Mouse (Mus musculus): ENCODE results near the gene Slc15a1. TPM values are rescaled to one million over a fixed set of nuclear protein-coding genes. Genes with fewer than 3 reads are reported as not detected.
"Not testable (repeated sequence)": the region's sequence is repeated elsewhere in the genome, so short reads cannot be mapped to it uniquely, and the experiment has no call there.

Slc15a1 gene
- polyA plus RNA-seq, 1 experiment from 2014 or later = not detected

- Histone ChIP-seq H3K9ac (no peak overlapping the region), H3K36me3 (replicated peaks) (no peaks in the 10 kb centered on the region), H3K4me3 (replicated peaks) (no peak overlapping the region), H3K27me3 (no peaks in the 10 kb centered on the region), H3K4me1 (replicated peaks) (peaks cover 17% of the 10 kb centered on the region), H3K9me3 (replicated peaks) (no peaks in the 10 kb centered on the region), H3K27ac (replicated peaks) (no peak overlapping the region), H3K4me2 (no peak overlapping the region)
- ATAC-seq (ENCODE audit: insufficient read depth) = no peak
- WGBS (ENCODE audit: insufficient replicate concordance) = 71% methylated on average over 4 of the region's 4 CpGs
Observed at GRCm38 (mm10) chr14:121428148-121428547, 76.9 kb downstream of the Slc15a1 start.

- Histone ChIP-seq H3K9me3 (replicated peaks) (no peaks in the 10 kb centered on the region), H3K4me1 (replicated peaks) (peaks cover 31% of the 10 kb centered on the region), H3K9ac (no peak overlapping the region), H3K27ac (replicated peaks) (no peak overlapping the region), H3K4me3 (replicated peaks) (no peak overlapping the region), H3K4me2 (no peak overlapping the region), H3K36me3 (replicated peaks) (no peaks in the 10 kb centered on the region), H3K27me3 (no peaks in the 10 kb centered on the region)
- no peak for ATAC-seq (ENCODE audit: insufficient read depth)
Observed at GRCm38 (mm10) chr14:121426743-121427142, 78.3 kb downstream of the Slc15a1 start.

- 63% methylated on average over 7 of the region's 7 CpGs for WGBS (ENCODE audit: insufficient replicate concordance)
- Histone ChIP-seq H3K27me3 (no peaks in the 10 kb centered on the region), H3K4me1 (replicated peaks) (peaks cover 34% of the 10 kb centered on the region), H3K9ac (no peak overlapping the region), H3K27ac (replicated peaks) (no peak overlapping the region), H3K36me3 (replicated peaks) (no peaks in the 10 kb centered on the region), H3K9me3 (replicated peaks) (no peaks in the 10 kb centered on the region), H3K4me3 (replicated peaks) (no peak overlapping the region), H3K4me2 (no peak overlapping the region)
- ATAC-seq (ENCODE audit: insufficient read depth) = no peak
Observed at GRCm38 (mm10) chr14:121425004-121425793, 79.9 kb downstream of the Slc15a1 start.

- Histone ChIP-seq H3K27me3 (no peaks in the 10 kb centered on the region), H3K9me3 (replicated peaks) (no peaks in the 10 kb centered on the region), H3K9ac (no peak overlapping the region), H3K4me2 (peak overlapping the region; percentile 56), H3K4me3 (replicated peaks) (no peak overlapping the region), H3K36me3 (replicated peaks) (no peaks in the 10 kb centered on the region), H3K4me1 (replicated peaks) (peaks cover 34% of the 10 kb centered on the region), H3K27ac (replicated peaks) (peak overlapping the region; percentile 86)
- ATAC-seq (ENCODE audit: insufficient read depth) = peak; percentile 26; the same call in 1 of the 2 replicates
- 9% methylated on average over 7 of the region's 7 CpGs for WGBS (ENCODE audit: insufficient replicate concordance)
Observed at GRCm38 (mm10) chr14:121423341-121423751, 81.7 kb downstream of the Slc15a1 start.

- H3K9ac ChIP-seq = 0 out of 2 replicates have a peak overlapping the region, but pooled peaks have one; percentile 6
- H3K4me3 ChIP-seq (replicated peaks) = 0 out of 2 replicates have a peak overlapping the region, but pooled peaks have one; percentile 18
- H3K27me3 ChIP-seq = no peaks in the 10 kb centered on the region
- peak overlapping the region; percentile 56 for H3K4me2 ChIP-seq
- H3K9me3 ChIP-seq (replicated peaks) = no peaks in the 10 kb centered on the region
- ATAC-seq (ENCODE audit: insufficient read depth) = peak; percentile 95
- H3K4me1 ChIP-seq (replicated peaks) = peaks cover 34% of the 10 kb centered on the region
- WGBS (ENCODE audit: insufficient replicate concordance) = 3% methylated on average over 4 of the region's 4 CpGs
- no peaks in the 10 kb centered on the region for H3K36me3 ChIP-seq (replicated peaks)
- H3K27ac ChIP-seq (replicated peaks) = peak overlapping the region; percentile 86
Observed at GRCm38 (mm10) chr14:121422664-121423340, 82.2 kb downstream of the Slc15a1 start.

- Histone ChIP-seq H3K9me3 (replicated peaks) (no peaks in the 10 kb centered on the region), H3K9ac (no peak overlapping the region), H3K4me1 (replicated peaks) (peaks cover 34% of the 10 kb centered on the region), H3K4me2 (peak overlapping the region; percentile 56), H3K4me3 (replicated peaks) (no peak overlapping the region), H3K27ac (replicated peaks) (peak overlapping the region; percentile 86), H3K27me3 (no peaks in the 10 kb centered on the region), H3K36me3 (replicated peaks) (no peaks in the 10 kb centered on the region)
- 50% methylated on average over 4 of the region's 4 CpGs for WGBS (ENCODE audit: insufficient replicate concordance)
- ATAC-seq (ENCODE audit: insufficient read depth) = no peak
Observed at GRCm38 (mm10) chr14:121422000-121422399, 83.1 kb downstream of the Slc15a1 start.

- no peak for ATAC-seq (ENCODE audit: insufficient read depth)
- no peak overlapping the region for H3K4me3 ChIP-seq (replicated peaks)
- H3K9me3 ChIP-seq (replicated peaks) = no peaks in the 10 kb centered on the region
- WGBS (ENCODE audit: insufficient replicate concordance) = 74% methylated on average over 5 of the region's 5 CpGs
- H3K27me3 ChIP-seq = no peaks in the 10 kb centered on the region
- no peak overlapping the region for H3K27ac ChIP-seq (replicated peaks)
- no peak overlapping the region for H3K4me2 ChIP-seq
- H3K4me1 ChIP-seq (replicated peaks) = peaks cover 11% of the 10 kb centered on the region
- H3K9ac ChIP-seq = no peak overlapping the region
- no peaks in the 10 kb centered on the region for H3K36me3 ChIP-seq (replicated peaks)
Observed at GRCm38 (mm10) chr14:121417594-121417993, 87.5 kb downstream of the Slc15a1 start.

- WGBS (ENCODE audit: insufficient replicate concordance) = 61% methylated on average over 12 of the region's 12 CpGs
Observed at GRCm38 (mm10) chr14:121416626-121417319, 88.3 kb downstream of the Slc15a1 start.

GRCm38 (mm10) chr14:121414635-121415241 lies 90.3 kb downstream of the Slc15a1 start:
- Histone ChIP-seq H3K9ac (no peak overlapping the region), H3K27ac (replicated peaks) (no peak overlapping the region), H3K4me1 (replicated peaks) (no peaks in the 10 kb centered on the region), H3K27me3 (no peaks in the 10 kb centered on the region), H3K4me3 (replicated peaks) (no peak overlapping the region), H3K36me3 (replicated peaks) (no peaks in the 10 kb centered on the region), H3K4me2 (no peak overlapping the region), H3K9me3 (replicated peaks) (no peaks in the 10 kb centered on the region)
- WGBS (ENCODE audit: insufficient replicate concordance) = 62% methylated on average over 6 of the region's 6 CpGs
- no peak for ATAC-seq (ENCODE audit: insufficient read depth)

More at GRCm38 (mm10) chr14:121416626-121417319, 88.3 kb downstream of the Slc15a1 start:
- ATAC-seq (ENCODE audit: insufficient read depth) = no peak
- Histone ChIP-seq H3K4me1 (replicated peaks) (peaks cover 3% of the 10 kb centered on the region), H3K9ac (no peak overlapping the region), H3K36me3 (replicated peaks) (no peaks in the 10 kb centered on the region), H3K4me3 (replicated peaks) (no peak overlapping the region), H3K27ac (replicated peaks) (no peak overlapping the region), H3K4me2 (no peak overlapping the region), H3K27me3 (no peaks in the 10 kb centered on the region), H3K9me3 (replicated peaks) (no peaks in the 10 kb centered on the region)

GRCm38 (mm10) chr14:121413726-121414125 lies 91.3 kb downstream of the Slc15a1 start:
- not testable (repeated sequence) for H3K4me2 ChIP-seq; H3K9ac ChIP-seq; H3K4me1 ChIP-seq (replicated peaks); H3K4me3 ChIP-seq (replicated peaks); H3K27me3 ChIP-seq; H3K9me3 ChIP-seq (replicated peaks); ATAC-seq (ENCODE audit: insufficient read depth); H3K36me3 ChIP-seq (replicated peaks); H3K27ac ChIP-seq (replicated peaks)
- 90% methylated on average over 1 of the region's 1 CpGs for WGBS (ENCODE audit: insufficient replicate concordance)

Measured in liver, embryonic 15.5 days (tissue).